Mouse (Mus musculus): Measurements from ENCODE around the gene Zfp951.
A peak's percentile ranks its signal among the peaks of the same experiment; 100 is the strongest.
"Not testable (repeated sequence)": the region's sequence is repeated elsewhere in the genome, so short reads cannot be mapped to it uniquely, and the experiment has no call there.

Gene Zfp951

GRCm38 (mm10) chr5:104859962-104860525 is at the start of gene Zfp951:
Zfp951 (minus strand) TSS chr5:104860070.
- peak; percentile 36 for DNase-seq (ENCODE audit: low read depth, low spot score)

GRCm38 (mm10) chr5:104906556-104906955 is 46.7 kb upstream of the Zfp951 start:
- DNase-seq (ENCODE audit: low read depth, low spot score), result not testable (repeated sequence)

GRCm38 (mm10) chr5:104859045-104859961 is 567 bp downstream of the Zfp951 start:
- not testable (repeated sequence) for DNase-seq (ENCODE audit: low read depth, low spot score)

GRCm38 (mm10) chr5:104854546-104854945 is 5.3 kb downstream of the Zfp951 start:
- not testable (repeated sequence) for DNase-seq (ENCODE audit: low read depth, low spot score)

- DNase-seq (ENCODE audit: low read depth, low spot score), result no peak
Measured at GRCm38 (mm10) chr5:104833330-104833729, 26.5 kb downstream of the Zfp951 start.

- DNase-seq (ENCODE audit: low read depth, low spot score), result no peak
Measured at GRCm38 (mm10) chr5:104829611-104830010, 30.3 kb downstream of the Zfp951 start.

GRCm38 (mm10) chr5:104770138-104770537 is 89.7 kb downstream of the Zfp951 start:
- not testable (repeated sequence) for DNase-seq (ENCODE audit: low read depth, low spot score)
